Mouse (Mus musculus): Measurements from ENCODE around the gene Mgarp.
A peak's percentile ranks its signal among the peaks of the same experiment; 100 is the strongest.

The Mgarp gene

GRCm38 (mm10) chr3:51340552-51341267 is 55.8 kb downstream of the Mgarp start, which contains the start of gene Elf2:
Gene Elf2, minus strand, starts transcription at chr3:51340663.
- peak; percentile 44 to 59 for DNase-seq (ENCODE audit: low spot score in 2 of 2)

GRCm38 (mm10) chr3:51339734-51340551 is 56.6 kb downstream of the Mgarp start:
- DNase-seq (ENCODE audit: low spot score in 2 of 2), result no peak

GRCm38 (mm10) chr3:51339378-51339733 is 57.2 kb downstream of the Mgarp start:
- no peak for DNase-seq (ENCODE audit: low spot score in 2 of 2)

All from frontal cortex, postnatal 25 days (tissue).